Mouse (Mus musculus): ENCODE results near the gene Dnajc16. TPM values are rescaled to one million over a fixed set of nuclear protein-coding genes. Genes with fewer than 3 reads are reported as not detected.

Gene Dnajc16
- total and polyA plus RNA-seq, 3 experiments, result 3.2 to 6.8 TPM; not detected in 1

DNA sequence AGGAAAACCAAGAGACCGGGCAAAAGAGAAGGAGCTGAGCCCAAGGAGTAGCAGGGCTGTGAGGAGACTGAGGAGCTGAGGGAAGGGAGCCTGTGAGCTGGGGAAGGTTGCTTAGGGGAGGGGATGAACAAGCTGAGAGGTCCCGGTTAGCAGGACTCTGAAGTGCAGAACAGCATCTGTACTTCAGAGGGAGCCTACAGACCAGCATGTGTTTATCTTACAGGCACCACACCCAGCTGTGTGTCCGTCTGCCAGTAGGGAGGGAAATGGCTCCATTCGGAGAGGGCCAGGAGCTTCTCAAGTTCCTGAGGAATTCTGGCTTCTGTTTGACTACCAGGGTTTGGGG, 38.7 kb downstream of the Dnajc16 start:
- no peaks in the 10 kb centered on the region for H3K27me3 ChIP-seq (ENCODE audit: control insufficient read depth in 1 of 2, insufficient read depth in 2 of 2, low read length in 2 of 2)
- DNase-seq (ENCODE audit: low read depth, low spot score), result peak; percentile 89
- no peak overlapping the region for H3K4me3 ChIP-seq (ENCODE audit: control insufficient read depth in 1 of 2, insufficient read depth in 1 of 2, low read depth in 2 of 2, low read length in 2 of 2)
- peak; percentile 98 for TF ChIP-seq TBP (IDR thresholded peaks at IDR 0.05; ENCODE audit: low read depth, low read length)
- TF ChIP-seq HCFC1 (IDR thresholded peaks at IDR 0.05; ENCODE audit: low read depth, low read length), result peak; percentile 52
- TF ChIP-seq MXI1 (IDR thresholded peaks at IDR 0.05; ENCODE audit: low read depth, low read length), result peak; percentile 41; the same call in 1 of the 2 replicates
- no peak for TF ChIP-seq JUND (IDR thresholded peaks at IDR 0.05; ENCODE audit: low read depth, low read length)
- TF ChIP-seq UBTF (IDR thresholded peaks at IDR 0.05; ENCODE audit: borderline replicate concordance, insufficient read depth, low read depth, low read length), result peak; percentile 97
- peak; percentile 72; the same call in 1 of the 2 replicates for TF ChIP-seq TAL1 (IDR thresholded peaks at IDR 0.05; ENCODE audit: low read length)
- TF ChIP-seq CHD1 (IDR thresholded peaks at IDR 0.05; ENCODE audit: low read depth, low read length), result no peak
- peak; percentile 3 for TF ChIP-seq RAD21 (IDR thresholded peaks at IDR 0.05; ENCODE audit: low read depth, low read length)
- TF ChIP-seq CTCF (IDR thresholded peaks at IDR 0.05 in 2 of 3, conservative IDR thresholded peaks at IDR 0.05 in 1 of 3; ENCODE audit: control insufficient read depth in 1 of 3, insufficient read depth in 1 of 3, low read depth in 2 of 3, low read length in 3 of 3, poor library complexity in 1 of 3, severe bottlenecking in 1 of 3), result peak in 2 of 3 experiments; percentile 1 to 18; a peak in 1 of 6 replicates
- TF ChIP-seq MYB (IDR thresholded peaks at IDR 0.05; ENCODE audit: low read depth, low read length), result no peak
- H3K79me2 ChIP-seq (ENCODE audit: control insufficient read depth, insufficient read depth, low read length, poor library complexity), result no peaks in the 10 kb centered on the region
- no peaks in the 10 kb centered on the region for H3K9me3 ChIP-seq (replicated peaks; ENCODE audit: insufficient read depth, low read length)
- 0 out of 2 replicates have a peak overlapping the region, but pooled peaks have one; percentile 18 for H3K9ac ChIP-seq (ENCODE audit: control insufficient read depth, low read depth, low read length, poor library complexity, severe bottlenecking)
- peak overlapping the region; percentile 92 for H3K27ac ChIP-seq (ENCODE audit: control insufficient read depth, low read depth, low read length)
- H3K36me3 ChIP-seq (ENCODE audit: control insufficient read depth in 1 of 2, insufficient read depth in 2 of 2, low read length in 2 of 2), result peaks cover 0 to 3% of the 10 kb centered on the region in 2 experiments; a peak in 2 of 4 replicates
- peaks cover 3 to 15% of the 10 kb centered on the region in 2 experiments; a peak in 2 of 4 replicates for H3K4me1 ChIP-seq (ENCODE audit: control insufficient read depth in 1 of 2, insufficient read depth in 2 of 2, low read length in 2 of 2)

DNA sequence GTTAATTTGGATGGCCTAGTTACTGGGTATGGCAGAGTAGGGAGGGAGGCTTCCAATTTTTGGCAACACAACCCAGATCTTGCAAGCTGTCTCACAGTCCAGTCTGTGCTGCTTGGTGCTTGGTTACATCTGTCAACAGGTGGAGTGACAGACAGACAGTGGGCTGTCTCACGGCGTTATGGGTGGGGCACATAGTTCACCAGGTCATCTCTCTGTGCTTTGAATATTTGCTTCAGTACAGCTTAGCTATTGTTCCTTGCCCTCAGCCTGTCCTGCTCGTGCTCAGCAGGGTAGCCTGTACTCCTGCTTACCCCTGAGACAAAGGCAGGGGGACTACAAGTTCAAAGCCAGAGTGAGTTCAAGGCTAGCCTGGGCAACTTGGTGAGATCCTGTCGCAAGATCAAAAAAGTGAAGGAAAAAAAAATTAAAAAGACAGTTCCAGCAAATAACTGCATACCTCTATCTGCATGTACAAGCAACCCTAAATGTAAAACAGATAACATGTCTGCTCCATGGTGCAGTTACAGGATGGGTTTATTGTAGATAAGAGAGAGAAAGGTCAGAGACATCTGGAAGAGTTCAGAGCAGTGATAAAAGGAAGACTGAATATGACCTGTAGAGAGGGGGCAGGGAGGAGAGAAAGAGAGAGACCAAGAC, 39.2 kb downstream of the Dnajc16 start:
- Histone ChIP-seq H3K4me3 (ENCODE audit: control insufficient read depth in 1 of 2, insufficient read depth in 1 of 2, low read depth in 2 of 2, low read length in 2 of 2) (peak overlapping the region; percentile 1 to 48), H3K9ac (ENCODE audit: control insufficient read depth, low read depth, low read length, poor library complexity, severe bottlenecking) (peak overlapping the region; percentile 52), H3K4me1 (ENCODE audit: control insufficient read depth in 1 of 2, insufficient read depth in 2 of 2, low read length in 2 of 2) (peaks cover 3 to 15% of the 10 kb centered on the region in 2 experiments; a peak in 2 of 4 replicates), H3K79me2 (ENCODE audit: control insufficient read depth, insufficient read depth, low read length, poor library complexity) (no peaks in the 10 kb centered on the region), H3K36me3 (ENCODE audit: control insufficient read depth in 1 of 2, insufficient read depth in 2 of 2, low read length in 2 of 2) (peaks cover 0 to 3% of the 10 kb centered on the region in 2 experiments; a peak in 2 of 4 replicates), H3K9me3 (replicated peaks; ENCODE audit: insufficient read depth, low read length) (no peaks in the 10 kb centered on the region), H3K27ac (ENCODE audit: control insufficient read depth, low read depth, low read length) (peak overlapping the region; percentile 92), H3K27me3 (ENCODE audit: control insufficient read depth in 1 of 2, insufficient read depth in 2 of 2, low read length in 2 of 2) (no peaks in the 10 kb centered on the region)
- DNase-seq (ENCODE audit: low read depth, low spot score), result peak; percentile 78
- no peak for TF ChIP-seq MEF2A (IDR thresholded peaks at IDR 0.05; ENCODE audit: extremely low read depth, insufficient replicate concordance, low read depth, low read length, poor library complexity, severe bottlenecking)
- TF ChIP-seq ZNF384 (IDR thresholded peaks at IDR 0.05; ENCODE audit: low read depth, low read length), result peak; percentile 95
- peak; percentile 95 for TF ChIP-seq GATA1 (IDR thresholded peaks at IDR 0.05; ENCODE audit: low read depth, low read length)
- 0 out of 2 replicates have a peak, but pooled peaks have one; percentile 38 for TF ChIP-seq BHLHE40 (IDR thresholded peaks at IDR 0.05; ENCODE audit: borderline replicate concordance, low read depth, low read length)
- TF ChIP-seq GABPA (IDR thresholded peaks at IDR 0.05; ENCODE audit: low read depth, low read length), result no peak
- peak; percentile 31; the same call in 1 of the 2 replicates for TF ChIP-seq ELF1 (IDR thresholded peaks at IDR 0.05; ENCODE audit: low read depth, low read length)
- TF ChIP-seq MYB (IDR thresholded peaks at IDR 0.05; ENCODE audit: low read depth, low read length), result peak; percentile 85
- peak; percentile 87 for TF ChIP-seq ETS1 (IDR thresholded peaks at IDR 0.05; ENCODE audit: low read depth, low read length)
- peak; percentile 94 to 96 for TF ChIP-seq EP300 (IDR thresholded peaks at IDR 0.05; ENCODE audit: low read depth in 1 of 2, low read length in 2 of 2)
- TF ChIP-seq RCOR1 (IDR thresholded peaks at IDR 0.05; ENCODE audit: low read depth, low read length), result peak; percentile 91
- TF ChIP-seq TCF12 (IDR thresholded peaks at IDR 0.05; ENCODE audit: low read depth, low read length), result peak; percentile 96
- no peak for TF ChIP-seq ZKSCAN1 (IDR thresholded peaks at IDR 0.05; ENCODE audit: low read depth, low read length)
- TF ChIP-seq POLR2A (IDR thresholded peaks at IDR 0.05; ENCODE audit: control insufficient read depth in 1 of 2, insufficient read depth in 1 of 2, low read depth in 1 of 2, low read length in 2 of 2, poor library complexity in 1 of 2), result no peak
- TF ChIP-seq CHD2 (IDR thresholded peaks at IDR 0.05; ENCODE audit: low read length), result peak; percentile 68
- TF ChIP-seq E2F4 (IDR thresholded peaks at IDR 0.05; ENCODE audit: borderline replicate concordance, low read depth, low read length), result no peak
- peak; percentile 4 for TF ChIP-seq SIN3A (IDR thresholded peaks at IDR 0.05; ENCODE audit: low read length)
- no peak for TF ChIP-seq CTCF (IDR thresholded peaks at IDR 0.05 in 2 of 3, conservative IDR thresholded peaks at IDR 0.05 in 1 of 3; ENCODE audit: control insufficient read depth in 1 of 3, insufficient read depth in 1 of 3, low read depth in 2 of 3, low read length in 3 of 3, poor library complexity in 1 of 3, severe bottlenecking in 1 of 3)
- TF ChIP-seq POLR2AphosphoS5 (IDR thresholded peaks at IDR 0.05; ENCODE audit: borderline replicate concordance, low read depth, low read length), result no peak

Data from MEL (cell line).